Mouse (Mus musculus): ENCODE data around the gene Olfr670. TPM values are rescaled to one million over a fixed set of nuclear protein-coding genes. Genes with fewer than 3 reads are reported as not detected.
"Not testable (repeated sequence)": the region's sequence is repeated elsewhere in the genome, so short reads cannot be mapped to it uniquely, and the experiment has no call there.

Olfr670 gene
- polyA plus RNA-seq (2015; fragmentation: Nextera tagmentation; extraction: Ambion mirVana) = not detected in 2 replicates

DNA sequence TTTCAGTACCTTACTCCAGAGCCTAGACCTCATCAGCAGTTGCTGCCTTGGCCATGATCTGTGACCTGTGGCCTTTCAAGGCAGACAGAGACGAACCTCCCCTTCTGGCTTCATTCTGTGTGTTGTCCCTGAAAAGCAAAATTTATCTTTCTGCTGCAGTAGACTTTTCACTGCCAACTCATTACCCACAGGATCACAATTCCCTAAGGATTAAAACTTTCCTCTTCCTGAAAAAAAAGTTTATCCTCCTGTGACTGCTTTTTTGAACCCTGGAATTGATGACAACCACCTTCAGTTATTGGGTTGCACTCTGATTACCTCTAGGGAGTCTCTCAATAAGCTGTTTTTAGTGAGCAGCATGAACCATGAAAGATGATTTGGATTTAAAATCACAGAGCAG is at the start of gene Olfr670:
Olfr670 (minus strand) TSS at position 101 of the 400 bp plus-strand sequence.
- no peak for ATAC-seq (ENCODE audit: borderline replicate concordance, extremely low read depth, low FRiP score, low TSS enrichment)
- 33% methylated on average over 1 of the region's 1 CpGs for WGBS
- no peaks in the 10 kb centered on the region for H3K4me1 ChIP-seq

GRCm38 (mm10) chr7:105001929-105002328 is 39.5 kb upstream of the Olfr670 start, which contains the start of gene Olfr672:
Gene Olfr672 (minus strand): TSS chr7:105002029.
- Histone ChIP-seq H3K36me3 (no peaks in the 10 kb centered on the region), H3K9me3 (no peaks in the 10 kb centered on the region), H3K4me3 (no peak within 1 kb of the TSS), H3K27me3 (no peaks in the 10 kb centered on the region), H3K4me2 (no peak within 1 kb of the TSS), H3K4me1 (no peaks in the 10 kb centered on the region), H3K27ac (no peak within 1 kb of the TSS), H3K9ac (no peak within 1 kb of the TSS)
- no peak for ATAC-seq (ENCODE audit: borderline replicate concordance, extremely low read depth, low FRiP score, low TSS enrichment)

More for the DNA sequence above, at the start of gene Olfr670:
- no peak within 1 kb of the TSS for H3K4me3 ChIP-seq
- no peaks in the 10 kb centered on the region for H3K36me3 ChIP-seq
- no peak within 1 kb of the TSS for H3K4me2 ChIP-seq
- no peaks in the 10 kb centered on the region for H3K27me3 ChIP-seq
- no peak within 1 kb of the TSS for H3K9ac ChIP-seq
- H3K27ac ChIP-seq = no peak within 1 kb of the TSS
- H3K9me3 ChIP-seq = no peaks in the 10 kb centered on the region

DNA sequence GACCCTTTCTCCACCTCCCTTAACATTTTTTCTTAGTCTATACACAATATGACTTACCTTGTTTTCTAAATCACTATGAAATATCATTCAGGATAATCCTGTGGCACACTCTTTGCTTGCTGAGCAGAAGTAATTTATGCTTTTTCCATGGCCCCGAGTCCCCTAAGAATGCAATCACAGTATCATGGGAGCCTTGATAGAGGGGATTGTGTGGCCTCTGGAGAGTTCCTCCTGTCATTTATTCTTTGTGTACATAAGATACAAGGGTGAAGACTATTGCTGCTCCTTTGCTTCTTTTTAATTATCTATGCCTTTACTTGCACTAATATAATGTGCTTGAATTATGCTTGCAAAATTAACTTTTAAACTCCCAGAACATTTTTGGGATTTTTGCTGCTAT is 16.6 kb upstream of the Olfr670 start, which contains the start of gene Olfr671:
Olfr671 (minus strand) TSS at position 101 of the 400 bp plus-strand sequence.
- 71% methylated on average over 1 of the region's 1 CpGs for WGBS

DNA sequence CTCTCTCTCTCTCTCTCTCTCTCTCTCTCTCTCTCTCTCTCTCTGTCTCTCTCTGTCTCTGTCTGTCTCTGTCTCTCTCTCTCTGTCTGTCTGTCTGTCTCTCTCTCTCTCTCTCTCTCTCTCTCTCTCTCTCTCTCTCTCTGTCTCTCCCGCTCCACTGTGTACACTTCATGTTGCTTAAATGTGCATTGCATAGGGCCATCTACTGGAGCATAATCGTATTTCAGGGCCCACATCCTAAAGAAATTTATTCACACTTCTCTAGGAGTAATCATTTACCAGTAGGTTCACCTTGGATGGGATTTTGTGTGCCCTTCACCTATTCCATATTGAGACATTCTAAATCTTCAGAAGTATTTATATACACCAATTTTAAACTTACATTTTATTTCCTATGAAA is 10.1 kb upstream of the Olfr670 start:
- H3K27me3 ChIP-seq; H3K27ac ChIP-seq; H3K36me3 ChIP-seq; H3K9me3 ChIP-seq; H3K4me3 ChIP-seq; ATAC-seq (ENCODE audit: borderline replicate concordance, extremely low read depth, low FRiP score, low TSS enrichment); H3K4me2 ChIP-seq; H3K4me1 ChIP-seq; H3K9ac ChIP-seq: not testable (repeated sequence)
- WGBS = 55% methylated on average over 2 of the region's 2 CpGs

More for the DNA sequence above, 16.6 kb upstream of the Olfr670 start, which contains the start of gene Olfr671:
- no peaks in the 10 kb centered on the region for H3K9me3 ChIP-seq
- no peak within 1 kb of the TSS for H3K4me2 ChIP-seq
- H3K27ac ChIP-seq = no peak within 1 kb of the TSS
- no peak within 1 kb of the TSS for H3K9ac ChIP-seq
- H3K36me3 ChIP-seq = no peaks in the 10 kb centered on the region
- H3K27me3 ChIP-seq = no peaks in the 10 kb centered on the region
- H3K4me3 ChIP-seq = no peak within 1 kb of the TSS
- no peaks in the 10 kb centered on the region for H3K4me1 ChIP-seq
- no peak for ATAC-seq (ENCODE audit: borderline replicate concordance, extremely low read depth, low FRiP score, low TSS enrichment)

DNA sequence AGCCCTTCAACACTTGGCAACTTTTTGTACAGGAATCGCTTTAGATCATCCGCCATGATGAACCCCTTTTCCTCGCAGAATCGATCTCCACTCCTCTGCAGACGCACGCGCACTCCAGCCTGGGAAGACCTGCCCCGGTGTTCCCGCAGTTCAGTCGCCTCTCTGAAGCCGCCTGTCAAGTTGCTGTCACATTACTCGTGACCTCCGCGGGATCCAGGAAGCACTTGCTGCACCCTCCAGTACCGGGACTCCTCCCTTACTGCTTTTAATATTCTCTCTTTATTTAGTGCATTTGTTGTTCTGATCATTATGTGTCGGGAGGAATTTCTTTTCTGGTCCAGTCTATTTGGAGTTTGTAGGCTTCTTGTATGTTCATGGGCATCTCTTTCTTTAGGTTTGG is 12.2 kb downstream of the Olfr670 start:
- H3K4me2 ChIP-seq; H3K9me3 ChIP-seq; H3K27ac ChIP-seq; H3K36me3 ChIP-seq; H3K4me1 ChIP-seq; H3K9ac ChIP-seq; H3K27me3 ChIP-seq; H3K4me3 ChIP-seq; ATAC-seq (ENCODE audit: borderline replicate concordance, extremely low read depth, low FRiP score, low TSS enrichment): not testable (repeated sequence)
- WGBS = 92% methylated on average over 16 of the region's 16 CpGs

- no peak within 1 kb of the TSS for H3K27ac ChIP-seq
- H3K4me1 ChIP-seq = no peaks in the 10 kb centered on the region
- H3K27me3 ChIP-seq = no peaks in the 10 kb centered on the region
- ATAC-seq (ENCODE audit: borderline replicate concordance, extremely low read depth, low FRiP score, low TSS enrichment) = no peak
- 62% methylated on average over 1 of the region's 1 CpGs for WGBS
- no peaks in the 10 kb centered on the region for H3K9me3 ChIP-seq
- H3K36me3 ChIP-seq = no peaks in the 10 kb centered on the region
- no peak within 1 kb of the TSS for H3K9ac ChIP-seq
- H3K4me3 ChIP-seq = no peak within 1 kb of the TSS
- no peak within 1 kb of the TSS for H3K4me2 ChIP-seq
These were observed 28.5 kb downstream of the Olfr670 start, which contains the start of gene Olfr669 for GRCm38 (mm10) chr7:104933940-104934339. Gene Olfr669 (plus strand): TSS chr7:104934240.

- H3K4me2 ChIP-seq = no peak within 1 kb of the TSS
- no peaks in the 10 kb centered on the region for H3K9me3 ChIP-seq
- no peaks in the 10 kb centered on the region for H3K36me3 ChIP-seq
- WGBS = 67% methylated on average over 1 of the region's 1 CpGs
- H3K27me3 ChIP-seq = no peaks in the 10 kb centered on the region
- H3K4me3 ChIP-seq = no peak within 1 kb of the TSS
- H3K4me1 ChIP-seq = no peaks in the 10 kb centered on the region
- H3K27ac ChIP-seq = no peak within 1 kb of the TSS
- ATAC-seq (ENCODE audit: borderline replicate concordance, extremely low read depth, low FRiP score, low TSS enrichment) = no peak
- no peak within 1 kb of the TSS for H3K9ac ChIP-seq
These were observed 34.5 kb downstream of the Olfr670 start, which contains the start of gene Olfr668 for GRCm38 (mm10) chr7:104927957-104928356. Gene Olfr668 (minus strand): TSS chr7:104928057.

DNA sequence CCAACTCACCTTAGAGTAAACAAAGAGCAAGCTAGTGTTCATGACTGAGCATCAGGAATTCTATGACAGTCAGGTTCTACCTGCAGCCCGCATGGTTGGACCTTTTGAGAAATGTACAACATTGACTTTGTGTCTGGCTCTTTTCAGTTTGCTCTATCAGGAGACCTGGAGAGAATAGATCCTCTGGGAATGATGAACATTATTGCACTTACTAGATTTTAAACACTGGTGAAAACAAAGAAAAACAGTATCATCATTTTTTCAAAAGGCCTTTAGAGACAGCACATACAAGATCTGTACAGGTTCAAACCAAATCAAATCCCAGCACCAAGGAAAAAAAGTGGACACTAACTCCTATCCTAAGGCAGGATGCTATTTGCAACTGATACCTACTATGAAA is 41.0 kb downstream of the Olfr670 start, which contains the start of gene Olfr667:
Olfr667 (minus strand) TSS at position 101 of the 400 bp plus-strand sequence.
- Histone ChIP-seq H3K27ac (no peak within 1 kb of the TSS), H3K27me3 (no peaks in the 10 kb centered on the region), H3K36me3 (no peaks in the 10 kb centered on the region), H3K9ac (no peak within 1 kb of the TSS), H3K9me3 (no peaks in the 10 kb centered on the region), H3K4me1 (no peaks in the 10 kb centered on the region), H3K4me2 (no peak within 1 kb of the TSS), H3K4me3 (no peak within 1 kb of the TSS)
- ATAC-seq (ENCODE audit: borderline replicate concordance, extremely low read depth, low FRiP score, low TSS enrichment) = no peak
- 79% methylated on average over 1 of the region's 1 CpGs for WGBS

Other genes starting within 250 kb of the Olfr670 start
- gene Usp17le, start 185.2 kb downstream of the Olfr670 start, polyA plus RNA-seq (2015; fragmentation: Nextera tagmentation; extraction: Ambion mirVana) = not detected in 2 replicates
- gene Usp17lb, start 120.0 kb downstream of the Olfr670 start, polyA plus RNA-seq (2015; fragmentation: Nextera tagmentation; extraction: Ambion mirVana) = not detected in 2 replicates
- not detected in 2 replicates for gene Usp17la, start 105.6 kb downstream of the Olfr670 start, polyA plus RNA-seq (2015; fragmentation: Nextera tagmentation; extraction: Ambion mirVana)
- gene Olfr665, start 84.6 kb downstream of the Olfr670 start, polyA plus RNA-seq (2015; fragmentation: Nextera tagmentation; extraction: Ambion mirVana) = not detected in 2 replicates
- not detected in 2 replicates for gene Olfr666, start 66.7 kb downstream of the Olfr670 start, polyA plus RNA-seq (2015; fragmentation: Nextera tagmentation; extraction: Ambion mirVana)
- gene Olfr667, start 41.1 kb downstream of the Olfr670 start, polyA plus RNA-seq (2015; fragmentation: Nextera tagmentation; extraction: Ambion mirVana) = not detected in 2 replicates
- not detected in 2 replicates for gene Olfr668, start 34.6 kb downstream of the Olfr670 start, polyA plus RNA-seq (2015; fragmentation: Nextera tagmentation; extraction: Ambion mirVana)
- not detected in 2 replicates for gene Olfr669, start 28.4 kb downstream of the Olfr670 start, polyA plus RNA-seq (2015; fragmentation: Nextera tagmentation; extraction: Ambion mirVana)
- gene Olfr671, start 16.5 kb upstream of the Olfr670 start, polyA plus RNA-seq (2015; fragmentation: Nextera tagmentation; extraction: Ambion mirVana) = not detected in 2 replicates
- gene Olfr672, start 39.4 kb upstream of the Olfr670 start, polyA plus RNA-seq (2015; fragmentation: Nextera tagmentation; extraction: Ambion mirVana) = not detected in 2 replicates
- not detected in 2 replicates for gene Olfr675, start 65.8 kb upstream of the Olfr670 start, polyA plus RNA-seq (2015; fragmentation: Nextera tagmentation; extraction: Ambion mirVana)
- gene Olfr676, start 70.1 kb upstream of the Olfr670 start, polyA plus RNA-seq (2015; fragmentation: Nextera tagmentation; extraction: Ambion mirVana) = not detected in 2 replicates
- gene Olfr677, start 88.8 kb upstream of the Olfr670 start, polyA plus RNA-seq (2015; fragmentation: Nextera tagmentation; extraction: Ambion mirVana) = not detected in 2 replicates
- not detected in 2 replicates for gene Olfr678, start 101.9 kb upstream of the Olfr670 start, polyA plus RNA-seq (2015; fragmentation: Nextera tagmentation; extraction: Ambion mirVana)
- not detected in 2 replicates for gene Olfr679, start 118.6 kb upstream of the Olfr670 start, polyA plus RNA-seq (2015; fragmentation: Nextera tagmentation; extraction: Ambion mirVana)
- not detected in 2 replicates for gene Olfr680-ps1, start 130.2 kb upstream of the Olfr670 start, polyA plus RNA-seq (2015; fragmentation: Nextera tagmentation; extraction: Ambion mirVana)
- not detected in 2 replicates for gene Olfr681, start 154.2 kb upstream of the Olfr670 start, polyA plus RNA-seq (2015; fragmentation: Nextera tagmentation; extraction: Ambion mirVana)
- gene Olfr683, start 184.4 kb upstream of the Olfr670 start, polyA plus RNA-seq (2015; fragmentation: Nextera tagmentation; extraction: Ambion mirVana) = not detected in 2 replicates
- not detected in 2 replicates for gene Olfr684, start 201.0 kb upstream of the Olfr670 start, polyA plus RNA-seq (2015; fragmentation: Nextera tagmentation; extraction: Ambion mirVana)
- gene Olfr685, start 223.4 kb upstream of the Olfr670 start, polyA plus RNA-seq (2015; fragmentation: Nextera tagmentation; extraction: Ambion mirVana) = not detected in 2 replicates
- not detected in 2 replicates for gene Olfr686, start 244.9 kb upstream of the Olfr670 start, polyA plus RNA-seq (2015; fragmentation: Nextera tagmentation; extraction: Ambion mirVana)